Mouse (Mus musculus): Measurements from ENCODE around the gene Trp53bp1.

Gene Trp53bp1

GRCm38 (mm10) chr2:121249758-121250157 is 21.4 kb downstream of the Trp53bp1 start:
- DNase-seq (ENCODE audit: low spot score): no peak

GRCm38 (mm10) chr2:121244099-121244498 is 27.1 kb downstream of the Trp53bp1 start:
- DNase-seq (ENCODE audit: low spot score): peak; percentile 36

GRCm38 (mm10) chr2:121239426-121239825 is 31.8 kb downstream of the Trp53bp1 start:
- DNase-seq (ENCODE audit: low spot score): peak; percentile 14

- no peak for DNase-seq (ENCODE audit: low spot score)
Observed at GRCm38 (mm10) chr2:121235460-121236072, 35.6 kb downstream of the Trp53bp1 start.

- DNase-seq (ENCODE audit: low spot score): no peak
Observed at GRCm38 (mm10) chr2:121228135-121228534, 43.1 kb downstream of the Trp53bp1 start.

GRCm38 (mm10) chr2:121223010-121223409 is 48.2 kb downstream of the Trp53bp1 start:
- DNase-seq (ENCODE audit: low spot score): peak; percentile 61

GRCm38 (mm10) chr2:121219994-121220393 is 51.2 kb downstream of the Trp53bp1 start:
- DNase-seq (ENCODE audit: low spot score): no peak

- DNase-seq (ENCODE audit: low spot score): no peak
Observed at GRCm38 (mm10) chr2:121219177-121219576, 52.0 kb downstream of the Trp53bp1 start.

DNA sequence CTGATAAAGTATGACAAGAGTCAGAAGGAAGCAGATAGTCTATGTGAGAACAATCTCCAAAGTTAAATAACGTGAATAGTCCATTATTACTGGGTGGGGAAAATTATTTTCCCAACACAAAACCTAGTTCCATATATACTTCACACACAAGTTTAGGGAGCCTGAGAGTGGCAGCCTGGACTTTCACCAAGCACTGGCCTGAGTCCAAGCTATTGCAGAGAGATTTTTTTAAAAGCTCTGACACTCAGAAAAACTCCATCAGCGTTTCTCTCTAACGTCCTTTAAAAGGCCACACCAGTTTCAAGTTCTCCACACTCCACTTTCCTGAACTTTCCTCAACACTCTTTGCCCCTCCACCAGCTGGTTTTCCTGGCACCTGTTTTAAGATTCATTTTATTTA is 56.7 kb downstream of the Trp53bp1 start:
- DNase-seq (ENCODE audit: low spot score): no peak

- no peak for DNase-seq (ENCODE audit: low spot score)
Observed at GRCm38 (mm10) chr2:121206541-121206940, 64.7 kb downstream of the Trp53bp1 start.

DNA sequence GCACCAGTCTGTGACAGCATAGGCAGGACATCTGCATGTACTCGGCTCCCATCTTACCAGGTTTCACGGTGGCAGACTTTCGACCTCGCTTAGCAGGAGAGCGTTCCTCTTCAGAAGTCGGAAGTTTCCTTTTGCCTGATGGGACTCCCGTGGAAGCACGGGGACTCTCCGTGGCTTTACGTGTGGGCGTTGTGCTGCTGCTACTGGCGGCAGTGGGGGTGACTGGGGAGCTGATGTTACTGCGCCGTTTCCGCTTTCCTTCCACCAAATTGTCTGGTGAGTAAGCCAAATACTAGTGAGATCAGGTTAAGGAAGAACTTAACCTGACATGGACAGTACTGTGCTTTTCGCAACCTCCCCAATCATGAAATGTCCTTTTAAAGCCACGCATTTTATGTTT is 66.9 kb downstream of the Trp53bp1 start:
- no peak for DNase-seq (ENCODE audit: low spot score)

GRCm38 (mm10) chr2:121195466-121195865 is 75.7 kb downstream of the Trp53bp1 start:
- DNase-seq (ENCODE audit: low spot score): no peak

- no peak for DNase-seq (ENCODE audit: low spot score)
Observed at GRCm38 (mm10) chr2:121188530-121188929, 82.7 kb downstream of the Trp53bp1 start.

GRCm38 (mm10) chr2:121184142-121184541 is 87.1 kb downstream of the Trp53bp1 start:
- DNase-seq (ENCODE audit: low spot score): no peak

- DNase-seq (ENCODE audit: low spot score): no peak
Observed at GRCm38 (mm10) chr2:121183431-121183830, 87.8 kb downstream of the Trp53bp1 start.

GRCm38 (mm10) chr2:121178828-121179479 is 92.3 kb downstream of the Trp53bp1 start:
- no peak for DNase-seq (ENCODE audit: low spot score)

DNA sequence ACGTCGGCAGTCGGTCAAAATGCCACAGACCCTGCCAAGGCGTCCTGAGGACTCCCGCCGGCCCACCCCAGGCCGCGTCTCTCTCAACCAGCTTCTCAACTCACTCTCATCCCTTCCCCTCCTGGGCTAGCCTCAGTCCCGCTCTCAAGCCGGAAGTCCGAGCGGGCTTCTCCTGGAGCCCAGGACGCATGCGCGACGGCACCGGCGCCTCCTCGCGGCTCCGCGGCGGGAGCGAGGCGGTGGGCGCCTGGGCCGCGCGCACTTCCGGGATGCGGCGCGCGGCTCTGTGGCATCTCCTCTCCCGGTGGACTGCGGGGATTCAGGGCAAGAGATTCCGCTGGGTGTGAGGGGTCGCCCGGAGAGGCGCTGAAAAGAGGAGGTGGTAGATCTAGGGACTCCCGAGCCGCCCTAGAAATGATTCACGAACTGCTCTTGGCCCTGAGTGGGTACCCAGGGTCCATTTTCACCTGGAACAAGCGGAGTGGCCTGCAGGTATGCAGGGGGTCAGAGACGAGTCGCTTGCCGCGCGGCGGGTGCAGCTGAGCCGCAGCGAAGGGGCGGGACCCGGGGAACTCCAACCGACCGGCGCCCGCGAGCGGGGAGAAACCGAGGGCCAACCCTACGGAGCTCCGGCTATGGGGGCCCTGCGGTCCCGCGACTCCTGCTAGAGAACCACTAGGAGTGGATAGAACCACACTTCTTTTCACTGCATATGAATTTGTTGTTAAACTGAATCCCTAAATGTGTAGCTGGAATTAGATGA is 100.0 kb downstream of the Trp53bp1 start, which contains the start of gene Zscan29:
TSS of gene Zscan29 (minus strand) at position 146 of the 763 bp plus-strand sequence.
- DNase-seq (ENCODE audit: low spot score): peak; percentile 82

- DNase-seq (ENCODE audit: low spot score): peak; percentile 18
Observed at GRCm38 (mm10) chr2:121170481-121170971, 100.7 kb downstream of the Trp53bp1 start, which contains the start of gene Tubgcp4. Tubgcp4 (plus strand) TSS chr2:121170654.

DNA sequence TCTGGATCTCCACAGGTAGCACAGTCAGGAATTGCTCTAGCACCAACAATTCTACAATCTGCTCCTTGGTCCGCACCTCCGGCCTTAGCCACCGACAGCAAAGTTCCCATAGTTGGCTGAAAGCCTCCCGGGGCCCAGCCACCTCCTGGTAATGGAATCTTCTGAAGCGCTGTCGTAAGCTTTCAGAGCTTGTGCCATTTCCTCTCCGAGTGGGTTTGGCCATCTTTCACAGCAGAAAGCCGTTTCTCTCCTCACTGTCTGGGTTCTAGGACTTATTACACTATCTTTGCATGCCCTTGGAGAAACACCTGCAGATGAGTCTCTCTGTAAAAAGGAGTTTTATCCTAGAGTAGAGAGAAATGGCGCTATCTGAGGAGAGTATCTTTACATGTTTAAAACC is 101.3 kb downstream of the Trp53bp1 start:
- no peak for DNase-seq (ENCODE audit: low spot score)

DNA sequence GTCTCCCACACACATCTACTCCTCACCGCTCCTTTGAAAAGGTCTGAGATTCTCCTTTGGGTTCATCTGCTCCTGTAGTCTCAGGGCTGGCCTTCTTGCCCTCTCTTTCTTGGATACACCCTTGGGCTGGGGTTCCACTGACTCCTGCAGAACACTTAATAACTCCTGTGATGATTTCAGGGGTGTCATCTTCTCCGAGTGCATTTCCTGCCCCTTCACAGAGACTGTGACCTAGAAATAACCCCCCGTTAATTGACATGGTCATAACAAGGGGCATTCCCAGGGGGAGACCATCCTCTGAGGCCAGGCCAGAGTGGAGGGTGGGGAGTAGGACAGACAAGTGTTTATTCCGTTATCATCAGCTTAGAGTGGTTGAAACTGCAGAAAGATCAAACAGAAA is 102.0 kb downstream of the Trp53bp1 start:
- DNase-seq (ENCODE audit: low spot score): no peak

GRCm38 (mm10) chr2:121153100-121153499 is 118.1 kb downstream of the Trp53bp1 start:
- no peak for DNase-seq (ENCODE audit: low spot score)

DNA sequence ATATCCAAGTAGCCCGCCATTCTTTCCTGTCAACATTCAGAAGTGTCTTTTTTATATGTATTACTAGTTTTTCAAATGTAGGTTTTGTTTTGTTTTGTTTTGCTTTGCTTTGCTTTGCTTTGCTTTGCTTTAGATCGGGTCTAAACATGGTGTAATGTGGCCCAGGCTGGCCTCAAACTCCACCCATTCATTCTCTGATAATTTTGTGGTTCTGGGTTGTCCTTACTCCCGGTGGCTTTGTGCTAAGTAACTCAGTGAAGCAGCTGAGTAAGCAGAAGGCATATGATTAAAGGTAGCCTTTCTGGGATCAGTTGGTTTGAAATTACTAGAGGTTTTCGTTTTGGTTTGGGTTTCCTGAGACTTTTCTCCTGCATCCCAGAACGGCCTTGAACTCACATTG is 121.5 kb downstream of the Trp53bp1 start:
- no peak for DNase-seq (ENCODE audit: low spot score)

Measured in layer of hippocampus, adult 11-12 months (tissue).